Mouse (Mus musculus): Measurements from ENCODE around the gene Klhl20. TPM values are rescaled to one million over a fixed set of nuclear protein-coding genes. Genes with fewer than 3 reads are reported as not detected.
A peak's percentile ranks its signal among the peaks of the same experiment; 100 is the strongest.

Klhl20 gene
- total RNA-seq, 2 experiments from 2014 or later, result 18.7 to 19.1 TPM

DNA sequence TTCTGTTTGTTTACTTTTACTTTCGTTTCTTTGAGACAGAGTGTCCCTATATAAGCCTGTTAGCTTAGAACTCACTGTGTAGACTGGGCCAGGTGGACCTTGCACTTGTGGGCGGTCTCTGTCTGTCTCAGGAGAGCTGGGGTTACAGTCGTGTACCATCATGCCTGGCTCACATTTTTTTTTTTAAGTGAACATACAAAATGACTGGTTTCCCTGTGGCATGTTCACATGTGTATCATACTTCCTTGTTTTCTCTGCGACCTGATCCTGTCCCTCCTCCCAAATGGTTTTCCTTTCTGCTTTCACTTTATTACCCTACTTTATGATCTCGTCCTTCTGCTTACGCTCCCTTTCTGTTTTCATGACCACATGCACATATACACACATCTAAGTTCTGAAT, 55.1 kb downstream of the Klhl20 start:
- no peak for DNase-seq (ENCODE audit: low spot score in 2 of 2)

GRCm38 (mm10) chr1:161071272-161071620, 60.1 kb downstream of the Klhl20 start:
- no peak for DNase-seq (ENCODE audit: low spot score in 2 of 2)

DNA sequence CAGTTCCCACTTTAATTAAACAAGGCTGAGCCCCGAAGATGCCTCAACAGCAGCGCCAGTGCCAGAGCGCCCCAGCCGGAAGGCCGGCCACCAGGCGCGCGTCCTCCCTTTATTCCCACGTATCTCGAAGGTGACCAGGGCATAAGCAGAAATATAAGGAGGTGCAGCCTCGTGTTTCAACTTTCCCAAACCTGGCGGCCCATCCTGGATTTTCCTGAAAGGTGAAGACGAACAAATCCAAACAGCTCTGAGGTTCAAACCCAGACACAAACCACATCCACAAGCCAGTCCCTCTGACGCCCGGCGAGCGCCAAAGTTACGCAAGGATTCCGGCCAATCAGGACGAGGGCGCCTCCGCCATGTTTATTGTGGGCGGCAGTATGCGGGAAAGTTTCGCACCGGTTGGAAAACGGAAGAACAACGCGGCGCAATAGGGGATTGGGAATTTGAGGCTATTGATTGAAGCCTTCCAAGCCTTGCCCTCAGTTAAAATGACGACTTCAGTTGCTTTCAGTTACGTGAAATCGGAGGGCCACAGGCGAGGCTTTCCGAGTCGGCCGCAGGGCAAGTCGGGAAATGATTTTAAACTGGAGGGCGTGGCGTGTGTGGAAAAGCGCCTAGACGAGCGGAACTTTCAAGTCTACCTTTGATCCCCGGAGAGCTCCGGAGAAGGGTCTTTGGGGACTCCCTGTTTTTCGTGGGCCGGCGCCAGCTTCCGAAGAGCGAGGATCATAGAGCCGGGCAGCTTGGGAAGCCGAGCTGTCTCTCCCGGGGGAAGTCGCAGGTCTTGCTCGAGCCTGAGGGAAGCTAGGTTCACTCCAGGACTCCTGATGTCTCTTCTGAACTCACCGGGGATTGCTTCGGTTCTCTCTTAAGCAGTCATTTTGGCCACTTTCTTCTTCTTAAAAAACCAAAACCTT, 60.7 kb downstream of the Klhl20 start, which contains the start of the genes Dars2 and Cenpl:
Dars2 (minus strand) TSS at position 307 of the 920 bp plus-strand sequence.
Cenpl (plus strand) TSS at position 362 of the 920 bp plus-strand sequence.
- DNase-seq (ENCODE audit: low spot score in 2 of 2), result peak; percentile 97 to 99

- DNase-seq (ENCODE audit: low spot score in 2 of 2), result no peak
These were observed 68.0 kb downstream of the Klhl20 start for GRCm38 (mm10) chr1:161063351-161063750.

DNA sequence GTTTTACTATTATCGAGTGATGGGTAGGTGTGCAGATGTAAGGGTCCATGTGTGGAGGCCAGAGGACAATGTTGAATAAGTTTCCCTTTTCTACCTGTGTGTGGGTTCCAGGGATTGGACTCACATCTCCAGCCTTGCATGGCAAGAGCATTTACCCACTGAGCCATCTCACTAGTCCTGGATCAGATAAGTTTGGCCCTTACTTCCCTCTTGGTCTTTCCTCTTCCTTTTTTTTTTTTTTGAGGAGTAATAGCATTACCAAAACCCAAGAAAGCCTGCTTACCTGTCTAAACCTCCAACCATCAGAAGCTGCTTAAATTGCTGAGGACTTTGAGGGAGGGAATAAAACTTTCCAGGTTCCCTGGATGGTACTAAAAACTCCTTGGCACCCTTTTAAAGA, 74.1 kb downstream of the Klhl20 start:
- no peak for DNase-seq (ENCODE audit: low spot score in 2 of 2)

GRCm38 (mm10) chr1:161046972-161047371, 84.3 kb downstream of the Klhl20 start:
- no peak for DNase-seq (ENCODE audit: low spot score in 2 of 2)

DNA sequence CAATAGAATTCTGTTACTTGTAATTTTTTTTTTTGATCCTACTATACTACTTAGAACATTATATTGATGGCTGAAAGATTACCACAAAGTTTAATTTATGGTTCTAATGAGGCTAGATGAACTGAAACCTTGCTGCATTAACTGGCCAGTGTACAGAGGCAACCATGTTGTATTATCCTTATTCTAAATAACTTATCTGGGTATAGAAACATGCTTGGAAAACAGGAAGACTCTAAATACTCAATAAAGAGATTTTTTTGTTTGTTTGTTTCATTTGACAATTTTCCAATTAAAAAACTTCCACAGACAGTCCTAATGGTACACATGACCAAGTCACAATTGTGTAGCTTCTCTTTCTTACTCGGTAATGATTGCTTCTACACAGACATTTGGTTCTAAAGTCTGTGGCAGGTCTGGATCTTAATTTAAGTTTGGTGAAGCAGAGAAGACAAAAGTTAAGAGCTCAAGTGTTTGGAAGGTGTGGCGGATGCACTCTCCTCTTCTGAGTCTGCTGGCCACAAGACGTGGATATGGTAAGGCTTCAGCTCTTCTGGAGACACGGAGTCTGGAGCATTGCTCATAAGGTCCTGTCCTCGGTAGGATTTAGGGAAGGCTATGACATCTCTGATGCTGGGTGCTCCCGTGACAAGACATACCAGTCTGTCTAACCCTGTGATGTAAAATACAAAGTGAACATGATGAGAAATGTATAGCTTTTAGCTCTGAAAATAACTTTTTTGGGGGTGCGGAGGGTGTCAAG, 89.9 kb downstream of the Klhl20 start:
- no peak for DNase-seq (ENCODE audit: low spot score in 2 of 2)

DNA sequence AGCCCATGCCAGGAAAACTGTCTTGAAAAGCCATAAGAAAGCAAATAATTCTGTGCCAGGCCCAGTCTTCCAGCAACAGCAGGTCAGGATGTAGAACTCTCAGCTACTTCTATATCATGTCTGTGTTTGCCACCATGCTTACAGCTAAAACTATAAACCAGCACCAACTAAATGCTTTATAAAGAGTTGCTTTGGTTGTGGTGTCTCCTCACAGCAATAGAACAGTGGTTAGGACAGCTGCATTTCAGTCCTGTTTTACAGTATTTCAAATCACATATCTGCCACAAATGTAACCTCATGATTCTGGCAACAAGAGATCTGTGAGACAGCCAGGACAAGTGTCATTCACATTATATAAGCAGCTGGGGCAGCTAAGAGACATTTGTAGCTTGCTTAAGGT, 90.5 kb downstream of the Klhl20 start:
- DNase-seq (ENCODE audit: low spot score in 2 of 2), result no peak

DNA sequence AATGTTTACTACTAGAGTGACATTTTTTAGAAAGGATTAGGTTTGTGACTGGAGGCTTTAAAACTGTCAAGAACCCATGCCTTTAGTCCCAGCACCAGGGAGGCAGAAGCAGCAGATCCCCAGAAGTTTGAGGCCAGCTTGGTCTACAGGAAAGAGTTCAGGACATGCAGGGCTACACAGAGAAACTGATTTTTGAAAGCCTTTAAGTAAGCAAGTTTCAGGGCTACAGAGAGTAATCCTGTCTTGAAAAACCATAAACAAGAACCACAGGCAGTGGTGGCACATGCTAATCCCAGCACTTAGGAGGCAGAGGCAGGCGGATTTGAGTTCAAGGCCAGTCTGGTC, 90.9 kb downstream of the Klhl20 start:
- DNase-seq (ENCODE audit: low spot score in 2 of 2), result no peak

GRCm38 (mm10) chr1:161039741-161040425, 91.4 kb downstream of the Klhl20 start:
- peak; percentile 18 to 25 for DNase-seq (ENCODE audit: low spot score in 2 of 2)

DNA sequence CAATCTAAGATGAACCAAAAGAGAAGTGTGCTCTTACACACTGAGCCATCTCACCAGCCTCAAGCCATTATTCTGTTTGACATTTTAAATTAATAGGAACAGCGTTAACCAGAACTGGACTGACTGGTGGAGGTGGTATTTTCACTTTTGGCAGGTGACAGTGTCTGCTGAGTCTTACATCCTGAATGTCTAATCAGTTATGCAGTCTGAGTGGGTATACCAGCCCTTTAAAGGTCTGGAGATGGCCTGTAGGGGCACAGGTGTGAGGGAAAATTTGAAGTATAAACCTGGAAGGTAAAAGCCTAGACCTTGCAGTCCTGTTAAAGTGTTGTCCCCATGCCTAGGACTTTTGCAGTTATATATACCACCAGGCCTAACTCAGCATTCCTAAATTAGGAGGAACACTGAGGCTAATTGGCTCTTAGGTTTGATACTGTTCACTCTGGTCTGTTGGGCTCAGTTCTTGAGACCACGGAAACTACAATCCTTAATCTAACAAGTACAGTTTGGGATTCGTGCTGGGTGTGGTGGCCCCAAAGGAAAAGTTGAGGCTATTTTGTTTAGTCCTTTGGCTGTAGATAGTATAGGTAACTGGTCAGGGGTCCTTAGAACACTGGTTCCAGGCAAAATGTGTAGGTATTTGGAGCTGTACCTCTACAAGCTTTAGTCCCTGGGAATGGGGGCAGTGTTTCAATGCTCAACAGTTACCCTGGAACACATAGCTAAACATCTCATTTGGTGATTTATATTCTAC, 92.2 kb downstream of the Klhl20 start:
- no peak for DNase-seq (ENCODE audit: low spot score in 2 of 2)

Other genes starting within 250 kb of the Klhl20 start
- gene Rc3h1, start 225.1 kb downstream of the Klhl20 start, total RNA-seq (2021), result 10 to 100 TPM; 42.2 to 44.3 TPM
- under 1 TPM; 0.48 to 0.58 TPM for gene Serpinc1, start 152.9 kb downstream of the Klhl20 start, total RNA-seq (2021)
- 10 to 100 TPM; 15.7 to 19.2 TPM for gene Zbtb37, start 96.7 kb downstream of the Klhl20 start, total RNA-seq (2021)
- gene Dars2, start 60.9 kb downstream of the Klhl20 start, total RNA-seq (2021), result 10 to 100 TPM; 27.0 TPM
- gene Cenpl, start 60.8 kb downstream of the Klhl20 start, total RNA-seq (2021), result 1 to 10 TPM; 1.6 to 1.9 TPM
- gene Ankrd45, start 11.2 kb upstream of the Klhl20 start, total RNA-seq (2021), result 10 to 100 TPM; 29.3 to 31.4 TPM
- gene Tex50, start 27.8 kb upstream of the Klhl20 start, total RNA-seq (2021), result not detected
- 100 to 1,000 TPM; 268 to 278 TPM for gene Prdx6, start 119.7 kb upstream of the Klhl20 start, total RNA-seq (2021)